Mouse (Mus musculus) neural tube, embryonic 11.5 days (tissue): Measurements from ENCODE around the gene Prkca. TPM values are rescaled to one million over a fixed set of nuclear protein-coding genes. Genes with fewer than 3 reads are reported as not detected.

Experiments
- ATAC-seq: fragments of 200-750 bp; cut with Nextera tagmentation; 2 replicates; pipeline ENCODE4 v1.8.0; 2017; ENCODE audit warnings: moderate number of reproducible peaks, mild to moderate bottlenecking, moderate TSS enrichment, moderate library complexity; ENCODE audit not compliant: insufficient read depth, low FRiP score, low TSS enrichment
- DNase-seq: peaks from one replicate; pipeline ENCODE4 v3.0.0-alpha.2; 2015; ENCODE audit warnings: low spot score
- H3K27ac ChIP-seq: fragments of 300-500 bp; sonication (generic); 2 replicates; pipeline ENCODE4 v1.5.1; 2014; ENCODE audit warnings: low read depth, mild to moderate bottlenecking, low read length
- H3K27me3 ChIP-seq: fragments of 300-500 bp; sonication (generic); 2 replicates; pipeline ENCODE4 v1.6.1; 2014; ENCODE audit warnings: mild to moderate bottlenecking, low read length, mixed read lengths; ENCODE audit not compliant: control insufficient read depth, insufficient read depth
- H3K36me3 ChIP-seq: fragments of 300-500 bp; sonication (generic); 2 replicates; pipeline ENCODE4 v1.6.1; 2014; ENCODE audit warnings: mild to moderate bottlenecking, low read length, moderate library complexity, mixed read lengths; ENCODE audit not compliant: control insufficient read depth, insufficient read depth
- H3K4me1 ChIP-seq: fragments of 300-500 bp; sonication (generic); 2 replicates; pipeline ENCODE4 v1.6.1; 2014; ENCODE audit warnings: low read length, mixed read lengths; ENCODE audit not compliant: control insufficient read depth, insufficient read depth
- H3K4me2 ChIP-seq: fragments of 300-500 bp; sonication (generic); 2 replicates; pipeline ENCODE4 v1.6.1; 2014; ENCODE audit warnings: low read depth, mild to moderate bottlenecking, moderate library complexity
- H3K4me3 ChIP-seq: fragments of 300-500 bp; sonication (generic); 2 replicates; pipeline ENCODE4 v1.5.1; 2014; ENCODE audit warnings: low read depth, low read length
- H3K9ac ChIP-seq: fragments of 300-500 bp; sonication (generic); 2 replicates; pipeline ENCODE4 v1.6.1; 2014; ENCODE audit warnings: mild to moderate bottlenecking, low read length
- H3K9me3 ChIP-seq: fragments of 300-500 bp; sonication (generic); 2 replicates; pipeline ENCODE4 v1.6.1; 2016; ENCODE audit warnings: low read length; ENCODE audit not compliant: control insufficient read depth
- WGBS: fragments of 180-500 bp; shearing (Covaris S2); extraction: QIAGEN DNeasy Blood & Tissue Kit; methylation state at CpG from one replicate; pipeline ENCODE4 v1.1.7; 2014; 5-methylcytosine and 5-hydroxymethylcytosine counted together
- polyA plus RNA-seq: library from polyadenylated mRNA; unstranded; fragments of >200 nt; fragmentation: Nextera tagmentation; extraction: Ambion mirVana; gene quantifications from 2 replicates; pipeline ENCODE4 v1.2.1, GENCODE M21; 2014

Prkca gene
- polyA plus RNA-seq, 1 experiment from 2014 or later: 7.7 TPM

DNA sequence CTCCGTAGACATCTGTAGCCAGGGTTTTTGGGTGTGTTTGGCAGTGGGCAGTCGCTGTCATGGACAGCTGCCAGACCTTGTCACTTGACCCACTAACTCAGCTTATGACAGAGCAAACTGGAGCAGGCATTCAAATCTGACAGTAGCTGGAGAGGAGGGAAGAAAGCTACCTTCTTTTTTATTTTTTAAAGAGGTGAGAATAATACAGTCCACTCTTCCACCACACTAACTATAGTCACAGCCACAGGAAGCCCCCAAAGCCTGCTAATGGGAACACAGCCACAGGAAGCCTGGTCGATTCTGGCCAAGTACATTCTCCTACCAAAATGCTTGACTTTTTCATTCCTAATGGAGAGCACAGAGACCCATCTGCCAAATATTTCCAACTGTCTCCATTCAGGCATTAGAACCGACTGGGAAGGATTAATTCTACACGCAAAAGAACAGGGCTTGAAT, 84.9 kb downstream of the Prkca start:
- Histone ChIP-seq H3K9ac (no peak overlapping the region), H3K9me3 (no peaks in the 10 kb centered on the region), H3K4me1 (peaks cover 5% of the 10 kb centered on the region; the same call in 1 of the 2 replicates), H3K36me3 (no peaks in the 10 kb centered on the region), H3K4me3 (no peak overlapping the region), H3K27me3 (no peaks in the 10 kb centered on the region), H3K4me2 (no peak overlapping the region), H3K27ac (no peak overlapping the region)
- 91% methylated on average over 5 of the region's 5 CpGs for WGBS
- DNase-seq (no peak), ATAC-seq (no peak)

DNA sequence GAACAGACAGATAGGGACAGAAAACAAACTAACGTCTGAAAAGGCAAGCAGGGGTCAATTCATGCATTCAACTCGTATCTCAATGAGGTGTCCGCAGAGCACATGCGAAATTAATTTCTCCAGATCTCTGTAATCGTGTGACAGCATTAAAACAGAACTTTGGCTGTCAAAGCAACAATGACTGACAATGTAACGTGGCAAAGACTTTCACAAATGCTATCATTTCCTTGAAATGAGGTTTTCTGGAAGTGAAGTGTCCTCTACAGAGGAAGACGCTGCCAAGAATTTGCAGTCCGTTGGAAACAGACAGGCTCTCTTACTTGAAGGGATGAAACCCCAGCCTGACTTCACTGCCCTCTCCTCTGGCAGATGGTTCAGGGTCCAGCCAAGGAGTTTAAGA, 85.8 kb downstream of the Prkca start:
- Histone ChIP-seq H3K27ac (no peak overlapping the region), H3K4me3 (no peak overlapping the region), H3K9me3 (no peaks in the 10 kb centered on the region), H3K36me3 (no peaks in the 10 kb centered on the region), H3K4me2 (no peak overlapping the region), H3K27me3 (no peaks in the 10 kb centered on the region), H3K4me1 (peaks cover 5% of the 10 kb centered on the region; the same call in 1 of the 2 replicates), H3K9ac (no peak overlapping the region)
- WGBS: 83% methylated on average over 8 of the region's 8 CpGs
- ATAC-seq: no peak
- no peak for DNase-seq

DNA sequence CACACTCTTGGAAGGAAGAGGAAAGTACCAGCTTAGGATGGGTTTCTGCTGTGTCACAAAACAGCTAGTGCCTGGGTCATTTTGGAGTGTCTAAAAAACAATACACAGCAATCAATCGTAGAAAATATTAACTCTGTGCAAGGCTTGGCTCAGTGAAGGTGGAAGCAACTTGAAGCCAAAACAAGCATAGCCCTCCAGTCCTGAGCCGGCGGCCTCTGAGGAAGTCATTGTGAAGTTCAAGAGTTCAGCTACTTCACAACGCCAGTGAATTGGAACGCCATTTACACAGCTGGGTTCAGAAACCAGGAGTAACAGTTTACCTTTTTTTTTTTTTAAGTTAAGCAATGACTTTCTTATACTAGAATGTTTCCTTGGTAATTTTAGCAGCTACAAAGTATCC, 89.0 kb downstream of the Prkca start:
- Histone ChIP-seq H3K9me3 (no peaks in the 10 kb centered on the region), H3K36me3 (no peaks in the 10 kb centered on the region), H3K27ac (no peak overlapping the region), H3K4me2 (no peak overlapping the region), H3K4me1 (no peaks in the 10 kb centered on the region), H3K27me3 (no peaks in the 10 kb centered on the region), H3K9ac (no peak overlapping the region), H3K4me3 (no peak overlapping the region)
- no peak for ATAC-seq
- WGBS: 73% methylated on average over 5 of the region's 5 CpGs
- DNase-seq: no peak

DNA sequence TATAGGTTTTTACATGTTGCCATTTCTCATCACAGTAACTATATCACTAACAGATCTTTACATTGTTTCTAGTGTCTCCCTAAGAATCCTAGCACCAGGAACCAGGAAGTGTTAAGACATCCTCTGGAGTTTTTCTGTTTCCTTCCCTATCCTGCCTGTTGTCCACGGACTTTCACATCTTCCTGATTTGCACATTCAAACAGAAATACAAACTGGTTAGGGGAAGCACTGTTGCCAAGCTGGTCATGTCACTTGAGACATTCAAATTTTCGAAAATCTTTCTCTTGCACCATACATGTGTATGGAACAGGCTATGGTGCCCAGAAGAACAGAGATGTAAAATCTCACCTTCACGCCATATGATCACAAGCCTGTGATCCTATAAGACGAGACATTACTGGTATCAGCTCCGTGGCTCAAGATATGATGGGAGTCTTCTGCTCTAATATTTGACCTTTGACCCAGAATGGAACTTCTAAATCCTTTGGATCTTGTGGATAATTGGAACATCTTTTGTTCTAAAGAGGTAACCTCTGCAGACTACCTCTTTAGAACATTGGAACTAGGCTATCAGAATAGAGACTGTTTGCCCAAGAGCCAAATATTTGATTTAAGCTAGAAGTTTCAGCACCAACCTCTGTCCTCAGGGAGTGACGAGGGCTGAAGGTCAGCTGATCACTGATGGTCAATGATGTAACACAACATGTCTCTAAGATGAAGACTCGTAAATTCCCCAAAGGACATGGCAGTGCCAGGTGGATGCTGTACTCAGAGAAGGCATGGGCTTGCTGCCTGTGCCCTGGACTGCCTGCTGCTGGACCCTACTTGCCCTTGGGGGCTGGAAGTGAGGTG, 91.6 kb downstream of the Prkca start:
- no peaks in the 10 kb centered on the region for H3K27me3 ChIP-seq
- ATAC-seq (no peak), DNase-seq (no peak)
- no peak overlapping the region for H3K4me3 ChIP-seq
- H3K4me2 ChIP-seq: no peak overlapping the region
- no peak overlapping the region for H3K27ac ChIP-seq
- H3K9me3 ChIP-seq: no peaks in the 10 kb centered on the region
- H3K4me1 ChIP-seq: no peaks in the 10 kb centered on the region
- 86% methylated on average over 7 of the region's 7 CpGs for WGBS
- no peaks in the 10 kb centered on the region for H3K36me3 ChIP-seq
- no peak overlapping the region for H3K9ac ChIP-seq

DNA sequence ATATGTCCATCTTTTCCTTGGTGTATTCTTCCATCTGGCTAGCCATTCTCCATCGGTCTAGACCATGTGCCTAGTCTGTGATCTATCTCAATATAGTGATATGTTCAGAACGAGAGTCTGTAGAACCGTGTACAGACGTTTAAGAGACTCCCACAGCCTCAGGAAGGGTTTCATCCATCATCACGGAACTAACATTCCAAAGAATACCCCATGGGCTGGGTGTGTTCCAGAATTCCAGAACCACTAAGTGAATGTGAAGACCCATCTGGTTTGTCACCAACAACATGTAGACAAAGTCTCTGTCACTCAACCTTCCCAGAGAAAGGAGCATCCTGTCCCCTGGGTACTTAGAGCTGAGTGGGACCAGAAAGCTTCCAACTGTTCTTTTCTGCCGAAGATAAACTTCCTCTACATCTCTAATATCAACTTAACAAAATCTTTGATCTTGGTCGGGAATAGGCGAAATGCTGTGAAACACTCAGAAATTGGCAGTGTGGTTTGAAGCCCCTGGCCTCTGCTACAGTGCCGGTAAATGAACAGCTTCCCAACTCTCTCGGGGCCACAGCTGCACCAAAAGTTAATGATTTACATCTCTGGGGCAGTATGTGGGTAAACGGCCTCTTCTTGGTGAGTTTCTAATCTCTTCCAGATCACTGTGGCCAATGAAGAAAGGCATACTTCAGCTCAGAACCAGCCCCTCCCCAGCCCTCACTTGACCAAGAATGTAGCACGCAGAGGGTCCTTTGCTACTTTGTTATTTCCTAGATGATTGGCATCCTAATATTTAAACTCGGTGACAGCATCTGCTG, 92.7 kb downstream of the Prkca start:
- no peaks in the 10 kb centered on the region for H3K36me3 ChIP-seq
- WGBS: 58% methylated on average over 13 of the region's 13 CpGs
- no peak for ATAC-seq

DNA sequence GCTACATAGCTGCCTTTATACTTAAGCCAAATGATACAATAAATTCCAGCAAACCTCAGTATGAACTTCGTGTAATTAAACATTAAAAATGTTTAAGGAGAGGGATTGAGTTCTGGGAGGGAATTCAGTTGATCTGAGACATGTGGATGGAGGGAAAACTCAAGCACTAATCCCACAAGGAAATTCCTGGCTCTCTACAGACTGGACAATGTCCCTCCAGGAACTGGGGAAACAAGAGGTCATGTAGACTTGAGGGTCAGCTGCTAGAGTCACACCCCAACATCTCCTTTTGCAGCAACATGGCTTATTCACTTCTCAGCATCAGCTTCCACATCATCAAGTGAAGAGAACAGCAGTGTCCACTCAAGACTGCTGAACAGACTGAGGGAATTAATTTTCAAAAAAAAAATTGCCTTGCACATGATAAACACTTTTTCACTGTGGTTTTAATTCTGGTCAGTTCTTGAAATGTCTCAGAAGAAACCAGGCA, 93.5 kb downstream of the Prkca start:
- no peak overlapping the region for H3K27ac ChIP-seq
- ATAC-seq: no peak
- no peaks in the 10 kb centered on the region for H3K36me3 ChIP-seq

More for the DNA sequence above, 92.7 kb downstream of the Prkca start:
- H3K9ac ChIP-seq: no peak overlapping the region
- H3K27me3 ChIP-seq: no peaks in the 10 kb centered on the region
- no peak for DNase-seq
- no peak overlapping the region for H3K4me2 ChIP-seq
- no peaks in the 10 kb centered on the region for H3K9me3 ChIP-seq
- no peaks in the 10 kb centered on the region for H3K4me1 ChIP-seq
- no peak overlapping the region for H3K27ac ChIP-seq
- no peak overlapping the region for H3K4me3 ChIP-seq

DNA sequence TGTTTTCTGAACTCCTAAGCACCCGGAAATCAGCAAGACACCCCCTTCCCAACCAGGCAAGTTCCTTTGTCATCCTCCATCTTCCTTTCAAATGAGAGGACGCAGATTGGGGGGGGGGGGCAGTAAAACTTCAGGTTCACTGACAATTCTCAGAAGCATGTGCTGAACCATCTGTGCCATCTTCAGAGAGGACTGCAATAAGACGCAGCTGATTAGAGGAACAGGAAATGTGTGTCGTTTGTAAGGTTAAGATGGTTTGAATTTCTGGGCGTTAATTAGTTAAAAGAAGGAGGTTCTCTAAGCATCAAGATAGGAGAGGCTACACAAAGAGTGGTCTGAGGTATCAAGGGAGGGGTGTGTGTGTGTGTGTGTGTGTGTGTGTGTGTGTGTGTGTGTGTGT, 94.2 kb downstream of the Prkca start:
- WGBS: 69% methylated on average over 5 of the region's 5 CpGs
- Histone ChIP-seq H3K4me1 (no peaks in the 10 kb centered on the region), H3K9ac (no peak overlapping the region), H3K9me3 (no peaks in the 10 kb centered on the region), H3K4me3 (no peak overlapping the region), H3K27me3 (no peaks in the 10 kb centered on the region), H3K4me2 (no peak overlapping the region), H3K27ac (no peak overlapping the region), H3K36me3 (no peaks in the 10 kb centered on the region)
- ATAC-seq: no peak
- no peak for DNase-seq

More for the DNA sequence above, 93.5 kb downstream of the Prkca start:
- 82% methylated on average over 1 of the region's 1 CpGs for whole genome bisulfite sequencing
- Histone ChIP-seq H3K4me1 (no peaks in the 10 kb centered on the region), H3K27me3 (no peaks in the 10 kb centered on the region), H3K9ac (no peak overlapping the region), H3K4me3 (no peak overlapping the region), H3K9me3 (no peaks in the 10 kb centered on the region), H3K4me2 (no peak overlapping the region)
- DNase-seq: no peak

DNA sequence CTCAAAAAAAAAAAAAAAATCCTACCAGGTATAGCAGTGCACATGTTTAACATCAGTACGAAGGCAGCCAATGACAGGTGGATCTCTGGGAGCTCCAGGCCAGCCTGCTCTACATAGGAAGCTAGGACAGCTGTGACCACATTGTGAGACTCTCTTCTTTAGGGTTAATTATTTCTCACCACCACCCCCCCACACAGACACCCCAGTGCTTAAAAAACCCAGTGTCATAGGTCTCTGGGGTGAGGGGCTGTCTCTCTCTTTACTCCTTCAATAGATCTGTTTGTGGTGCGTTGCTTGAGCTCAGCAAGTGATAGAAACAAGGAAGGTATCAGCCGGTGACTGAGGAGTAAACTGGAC, 94.7 kb downstream of the Prkca start:
- Histone ChIP-seq H3K9ac (no peak overlapping the region), H3K9me3 (no peaks in the 10 kb centered on the region), H3K36me3 (no peaks in the 10 kb centered on the region), H3K4me1 (no peaks in the 10 kb centered on the region; the same call in 1 of the 2 replicates), H3K27ac (no peak overlapping the region), H3K4me3 (no peak overlapping the region), H3K27me3 (no peaks in the 10 kb centered on the region), H3K4me2 (no peak overlapping the region)
- no peak for ATAC-seq
- 75% methylated on average over 3 of the region's 3 CpGs for WGBS
- no peak for DNase-seq
